Mouse (Mus musculus) kidney, postnatal 0 days (tissue): ENCODE measurements around the gene Ptpn11. TPM values are rescaled to one million over a fixed set of nuclear protein-coding genes. Genes with fewer than 3 reads are reported as not detected.
"Not testable (repeated sequence)": the region's sequence is repeated elsewhere in the genome, so short reads cannot be mapped to it uniquely, and the experiment has no call there.

Experiments
- ATAC-seq: fragments of 200-750 bp; cut with Nextera tagmentation; replicated peaks from 2 replicates; pipeline ENCODE4 v1.8.0; 2017; ENCODE audit warnings: low read depth, moderate number of reproducible peaks, moderate TSS enrichment, moderate library complexity; ENCODE audit not compliant: low FRiP score
- DNase-seq: peaks from one replicate; pipeline ENCODE4 v3.0.0-alpha.2; 2016; ENCODE audit warnings: low spot score
- H3K27ac ChIP-seq: fragments of 300-500 bp; sonication (generic); 2 replicates; pipeline ENCODE4 v1.5.1; 2014; ENCODE audit warnings: mild to moderate bottlenecking
- H3K27me3 ChIP-seq: fragments of 300-500 bp; sonication (generic); 2 replicates; pipeline ENCODE4 v1.6.1; 2014; ENCODE audit warnings: low read length, mixed read lengths; ENCODE audit not compliant: insufficient read depth
- H3K36me3 ChIP-seq: fragments of 300-500 bp; sonication (generic); 2 replicates; pipeline ENCODE4 v1.6.1; 2014; ENCODE audit warnings: low read length, mixed read lengths; ENCODE audit not compliant: insufficient read depth
- H3K4me1 ChIP-seq: fragments of 300-500 bp; sonication (generic); replicated peaks from 2 replicates; pipeline ENCODE4 v1.6.1; 2014; ENCODE audit warnings: antibody characterized with exemption, low read length, mixed read lengths; ENCODE audit not compliant: insufficient read depth
- H3K4me2 ChIP-seq: fragments of 300-500 bp; sonication (generic); 2 replicates; pipeline ENCODE4 v1.6.1; 2014; ENCODE audit warnings: mild to moderate bottlenecking, low read length, moderate library complexity, mixed read lengths
- H3K4me3 ChIP-seq: fragments of 300-500 bp; sonication (generic); replicated peaks from 2 replicates; pipeline ENCODE4 v1.5.1; 2014; ENCODE audit warnings: low read depth, low read length
- H3K9ac ChIP-seq: fragments of 300-500 bp; sonication (generic); 2 replicates; pipeline ENCODE4 v1.6.1; 2014; ENCODE audit warnings: low read depth, low read length
- H3K9me3 ChIP-seq: fragments of 300-500 bp; sonication (generic); replicated peaks from 2 replicates; pipeline ENCODE4 v1.6.1; 2016; ENCODE audit warnings: low read length, inconsistent platforms, mixed read lengths
- CTCF ChIP-seq: IDR thresholded peaks from 2 replicates; pipeline ENCODE4 v1.5.1; 2016; ENCODE audit warnings: antibody characterized with exemption, low read depth, mild to moderate bottlenecking, moderate library complexity
- WGBS: fragments of 180-500 bp; shearing (Covaris S2); extraction: QIAGEN DNeasy Blood & Tissue Kit; methylation state at CpG from one replicate; pipeline ENCODE4 v1.1.7; 2014; 5-methylcytosine and 5-hydroxymethylcytosine counted together
- polyA plus RNA-seq: library from polyadenylated mRNA; unstranded; fragments of >200 nt; fragmentation: Nextera tagmentation; extraction: Ambion mirVana; gene quantifications from 2 replicates; pipeline ENCODE4 v1.2.1, GENCODE M21; 2015

The Ptpn11 gene
- polyA plus RNA-seq, 1 experiment from 2014 or later, result 20.0 TPM

DNA sequence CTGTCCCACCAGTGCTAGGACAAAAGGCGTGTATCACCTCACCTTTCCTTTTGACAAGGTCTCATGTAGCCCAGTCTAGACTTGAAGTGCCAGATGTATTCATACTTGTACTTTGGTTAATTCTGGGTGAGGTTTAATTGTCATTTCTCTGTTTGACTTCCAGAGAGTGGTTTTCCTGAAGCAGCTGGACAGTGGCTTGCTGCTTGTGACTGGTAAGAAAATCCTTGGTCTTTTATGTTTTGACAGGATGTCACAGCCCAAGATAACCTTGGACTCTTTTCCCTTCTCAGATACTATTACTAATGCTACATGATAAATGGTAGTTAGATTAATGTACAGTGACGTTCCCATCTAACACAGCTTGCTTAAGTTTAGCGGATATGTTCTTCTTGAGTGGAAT is 15.8 kb upstream of the Ptpn11 start:
- Histone ChIP-seq H3K27ac (no peak overlapping the region), H3K27me3 (no peaks in the 10 kb centered on the region), H3K4me3 (no peak overlapping the region), H3K9me3 (no peaks in the 10 kb centered on the region), H3K4me2 (no peak overlapping the region), H3K36me3 (peaks cover 53% of the 10 kb centered on the region), H3K9ac (no peak overlapping the region), H3K4me1 (peaks cover 12% of the 10 kb centered on the region; the same call in 1 of the 2 replicates)
- DNase-seq (no peak), ATAC-seq (no peak)
- WGBS, result 57% methylated on average over 3 of the region's 3 CpGs
- no peak for TF ChIP-seq CTCF

DNA sequence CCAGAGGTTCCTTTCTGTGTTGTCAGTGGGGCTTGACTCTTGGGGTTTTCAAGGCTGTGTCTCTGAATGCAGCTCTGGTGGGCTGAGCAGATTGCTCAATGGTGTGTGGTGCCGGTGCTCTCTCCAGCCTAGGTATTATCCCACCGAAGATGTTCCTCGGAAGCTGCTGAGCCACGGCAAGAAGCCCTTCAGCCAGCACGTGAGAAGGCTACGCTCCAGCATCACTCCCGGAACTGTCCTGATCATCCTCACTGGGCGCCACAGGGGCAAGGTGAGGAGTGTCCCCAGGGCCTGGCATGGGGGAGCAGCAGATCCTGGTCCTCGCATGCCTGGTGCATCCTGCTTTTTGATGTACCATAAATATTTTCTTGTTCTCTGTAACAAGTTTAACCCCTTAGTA is 15.3 kb upstream of the Ptpn11 start:
- WGBS, result 64% methylated on average over 9 of the region's 9 CpGs
- peaks cover 48% of the 10 kb centered on the region for H3K36me3 ChIP-seq
- no peak for TF ChIP-seq CTCF
- peak overlapping the region; percentile 78 for H3K4me2 ChIP-seq
- H3K27me3 ChIP-seq, result no peaks in the 10 kb centered on the region
- 0 out of 2 replicates have a peak overlapping the region, but pooled peaks have one; percentile 100 for H3K9ac ChIP-seq
- no peaks in the 10 kb centered on the region for H3K9me3 ChIP-seq
- peaks cover 12% of the 10 kb centered on the region; the same call in 1 of the 2 replicates for H3K4me1 ChIP-seq
- no peak overlapping the region for H3K4me3 ChIP-seq
- DNase-seq (no peak), ATAC-seq (no peak)
- no peak overlapping the region for H3K27ac ChIP-seq

DNA sequence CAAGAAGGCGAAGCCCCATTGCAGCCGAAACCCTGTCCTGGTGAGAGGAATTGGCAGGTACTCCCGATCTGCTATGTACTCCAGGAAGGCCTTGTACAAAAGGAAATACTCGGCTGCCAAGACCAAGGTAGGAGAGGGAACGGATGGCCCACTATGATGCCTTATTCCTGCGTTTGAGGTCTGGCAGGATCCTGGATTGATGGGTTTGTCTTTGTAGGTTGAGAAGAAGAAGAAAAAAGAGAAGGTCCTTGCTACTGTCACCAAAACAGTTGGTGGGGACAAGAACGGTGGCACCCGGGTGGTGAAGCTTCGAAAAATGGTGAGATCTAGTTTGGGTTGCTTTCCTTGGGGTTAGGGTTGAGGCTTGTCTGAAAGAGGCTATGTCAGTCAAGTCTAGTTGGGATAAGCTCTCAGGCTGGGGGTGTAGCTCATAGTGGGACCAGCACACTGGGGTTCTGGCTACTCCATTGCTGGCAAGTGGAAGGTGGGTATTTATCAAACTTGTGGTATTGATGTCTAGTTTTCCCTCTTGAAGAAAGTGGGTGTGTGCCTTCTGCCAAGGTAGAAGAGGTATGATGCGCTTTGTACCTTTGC is 14.4 kb upstream of the Ptpn11 start:
- not testable (repeated sequence) for DNase-seq, H3K27me3 ChIP-seq, H3K27ac ChIP-seq, ATAC-seq, H3K9me3 ChIP-seq
- Histone ChIP-seq H3K4me1 (peaks cover 12% of the 10 kb centered on the region; the same call in 1 of the 2 replicates), H3K36me3 (peaks cover 40% of the 10 kb centered on the region), H3K4me3 (peak overlapping the region; percentile 98), H3K9ac (peak overlapping the region; percentile 100; the same call in 1 of the 2 replicates), H3K4me2 (peak overlapping the region; percentile 78)
- WGBS, result 71% methylated on average over 8 of the region's 10 CpGs

DNA sequence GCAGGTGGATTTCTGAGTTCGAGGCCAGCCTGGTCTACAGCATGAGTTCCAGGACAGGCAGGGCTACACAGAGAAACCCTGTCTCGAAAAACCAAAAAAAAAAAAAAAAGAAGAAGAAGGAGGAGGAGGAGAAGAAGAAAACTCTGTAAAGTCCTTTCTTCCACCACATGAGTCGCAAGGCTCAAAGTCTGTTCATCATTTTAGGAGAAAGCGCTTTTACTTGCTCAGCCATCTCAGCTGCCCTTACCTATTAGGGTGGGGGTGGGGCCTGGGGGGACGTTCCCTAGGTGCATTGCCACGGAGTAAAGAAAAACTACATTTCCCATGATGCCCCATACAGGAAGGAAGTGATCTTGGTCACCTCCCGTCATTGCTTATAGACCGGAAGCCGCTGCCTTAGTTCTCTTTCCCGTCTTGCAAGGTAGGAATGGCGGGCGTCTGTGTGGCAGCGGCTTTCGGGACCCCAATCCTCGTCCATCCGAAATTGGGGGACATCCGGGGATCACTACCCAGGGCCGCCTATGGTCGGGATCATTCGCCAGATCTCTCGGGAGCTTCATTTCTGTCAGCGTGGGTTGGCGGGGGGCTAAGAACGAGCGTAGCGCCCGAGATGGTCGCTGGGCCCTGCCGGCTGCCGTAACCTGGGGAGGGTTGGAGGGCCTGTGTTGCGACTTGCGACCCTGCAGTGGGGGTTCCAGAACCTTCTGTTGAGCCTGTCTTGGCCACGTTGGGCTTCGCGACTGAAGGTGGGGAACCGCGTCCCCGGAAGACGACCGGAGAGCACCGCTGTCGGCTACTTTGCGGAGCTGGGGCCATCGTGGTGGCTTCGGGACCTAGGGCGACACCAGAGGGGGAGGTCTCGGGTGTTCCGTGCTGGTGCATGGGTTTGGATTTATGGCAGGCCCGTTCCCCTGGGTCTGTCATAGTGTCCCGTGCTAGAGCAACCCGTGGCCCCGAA is 13.2 kb upstream of the Ptpn11 start, which contains the start of gene Rpl6:
Gene Rpl6 (plus strand): TSS at position 350 of the 958 bp plus-strand sequence.
- ATAC-seq (peak; percentile 86), DNase-seq (peak; percentile 96)
- H3K4me3 ChIP-seq, result peak within 1 kb of the TSS; percentile 98
- no peak for TF ChIP-seq CTCF
- H3K4me2 ChIP-seq, result peak within 1 kb of the TSS; percentile 78
- peaks cover 30% of the 10 kb centered on the region for H3K36me3 ChIP-seq
- peak within 1 kb of the TSS; percentile 82 for H3K27ac ChIP-seq
- H3K27me3 ChIP-seq, result no peaks in the 10 kb centered on the region
- no peaks in the 10 kb centered on the region for H3K9me3 ChIP-seq
- peaks cover 12% of the 10 kb centered on the region; the same call in 1 of the 2 replicates for H3K4me1 ChIP-seq
- WGBS, result 2% methylated on average over 52 of the region's 52 CpGs
- peak within 1 kb of the TSS; percentile 100 for H3K9ac ChIP-seq

DNA sequence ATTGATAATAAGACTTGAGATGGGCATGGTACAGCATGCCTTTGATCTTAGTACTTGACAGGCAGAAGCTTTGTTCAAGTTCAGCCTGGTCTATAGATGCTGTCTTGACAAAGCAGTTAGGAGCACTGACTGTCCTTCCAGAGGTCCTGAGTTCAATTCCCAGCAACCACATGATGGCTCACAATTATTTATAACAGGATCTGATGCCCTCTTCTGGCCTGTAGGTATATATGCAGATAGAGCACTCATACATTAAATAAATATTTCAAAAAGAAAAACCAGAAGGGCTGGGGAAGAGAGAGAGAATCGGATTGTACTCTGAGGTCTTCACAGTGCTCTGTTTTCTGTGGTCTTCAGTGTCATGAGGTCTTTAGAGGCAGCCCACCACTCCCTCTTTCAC is 11.3 kb upstream of the Ptpn11 start:
- H3K9me3 ChIP-seq, result no peaks in the 10 kb centered on the region
- no peak overlapping the region for H3K27ac ChIP-seq
- H3K27me3 ChIP-seq, result no peaks in the 10 kb centered on the region
- H3K9ac ChIP-seq, result no peak overlapping the region
- no peak overlapping the region for H3K4me3 ChIP-seq
- TF ChIP-seq CTCF, result peak; percentile 20; the same call in 1 of the 2 replicates
- peaks cover 13% of the 10 kb centered on the region for H3K36me3 ChIP-seq
- DNase-seq, result no peak
- ATAC-seq, result no peak
- peaks cover 11% of the 10 kb centered on the region; the same call in 1 of the 2 replicates for H3K4me1 ChIP-seq
- WGBS, result 77% methylated on average over 1 of the region's 1 CpGs
- H3K4me2 ChIP-seq, result no peak overlapping the region

DNA sequence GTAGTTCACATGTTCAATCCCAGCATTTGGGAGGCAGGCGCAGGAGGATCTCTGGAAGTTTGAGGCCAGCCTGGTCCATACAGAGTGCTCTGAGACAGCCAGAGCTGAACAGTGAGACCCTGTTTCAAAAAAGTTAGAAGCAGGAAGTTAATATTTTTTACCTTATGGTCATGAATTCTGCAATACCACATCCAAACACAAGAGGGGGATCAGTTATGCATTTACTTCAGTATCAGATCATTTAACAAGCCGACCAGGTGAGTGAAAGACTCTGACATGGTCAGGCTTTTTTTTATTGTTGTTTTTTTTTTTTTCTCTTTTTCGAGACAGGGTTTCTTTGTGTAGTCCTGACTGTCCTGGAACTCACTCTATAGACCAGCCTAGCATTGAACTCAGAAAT is 10.5 kb upstream of the Ptpn11 start:
- H3K27ac ChIP-seq, result no peak overlapping the region
- no peak overlapping the region for H3K4me3 ChIP-seq
- H3K9me3 ChIP-seq, result no peaks in the 10 kb centered on the region
- peak; percentile 65 for DNase-seq
- H3K4me2 ChIP-seq, result no peak overlapping the region
- no peak for ATAC-seq
- peaks cover 7% of the 10 kb centered on the region; the same call in 1 of the 2 replicates for H3K36me3 ChIP-seq
- TF ChIP-seq CTCF, result peak; percentile 68
- no peak overlapping the region for H3K9ac ChIP-seq
- peaks cover 9% of the 10 kb centered on the region; the same call in 1 of the 2 replicates for H3K4me1 ChIP-seq
- no peaks in the 10 kb centered on the region for H3K27me3 ChIP-seq
- 42% methylated on average over 3 of the region's 3 CpGs for WGBS
